Mouse (Mus musculus): Measurements from ENCODE around the gene Kat8. TPM values are rescaled to one million over a fixed set of nuclear protein-coding genes. Genes with fewer than 3 reads are reported as not detected.
"Not testable (repeated sequence)": the region's sequence is repeated elsewhere in the genome, so short reads cannot be mapped to it uniquely, and the experiment has no call there.

Kat8 gene
- polyA plus RNA-seq, 1 experiment: 39.1 TPM

GRCm38 (mm10) chr7:127929923-127930322, 17.6 kb downstream of the Kat8 start, which contains the start of gene Prss8:
Gene Prss8 (minus strand): TSS chr7:127930104.
- no peak for DNase-seq (ENCODE audit: extremely low spot score in 1 of 2, low spot score in 1 of 2)

- no peak for DNase-seq (ENCODE audit: extremely low spot score in 1 of 2, low spot score in 1 of 2)
These were observed 18.3 kb downstream of the Kat8 start for GRCm38 (mm10) chr7:127930636-127931035.

- DNase-seq (ENCODE audit: extremely low spot score in 1 of 2, low spot score in 1 of 2): no peak
These were observed 19.2 kb downstream of the Kat8 start for GRCm38 (mm10) chr7:127931351-127932135.

- DNase-seq (ENCODE audit: extremely low spot score in 1 of 2, low spot score in 1 of 2): no peak
These were observed 20.1 kb downstream of the Kat8 start for GRCm38 (mm10) chr7:127932273-127933031.

GRCm38 (mm10) chr7:127934075-127934474, 21.8 kb downstream of the Kat8 start:
- no peak for DNase-seq (ENCODE audit: extremely low spot score in 1 of 2, low spot score in 1 of 2)

GRCm38 (mm10) chr7:127935028-127935722, 22.9 kb downstream of the Kat8 start:
- DNase-seq (ENCODE audit: extremely low spot score in 1 of 2, low spot score in 1 of 2): peak; percentile 88 to 97

GRCm38 (mm10) chr7:127935748-127936159, 23.4 kb downstream of the Kat8 start:
- peak in 1 of 2 experiments; percentile 32 for DNase-seq (ENCODE audit: extremely low spot score in 1 of 2, low spot score in 1 of 2)

GRCm38 (mm10) chr7:127936216-127936884, 24.0 kb downstream of the Kat8 start:
- DNase-seq (ENCODE audit: extremely low spot score in 1 of 2, low spot score in 1 of 2): no peak

GRCm38 (mm10) chr7:127942097-127942496, 29.8 kb downstream of the Kat8 start:
- not testable (repeated sequence) for DNase-seq (ENCODE audit: extremely low spot score in 1 of 2, low spot score in 1 of 2)

GRCm38 (mm10) chr7:127944614-127945013, 32.3 kb downstream of the Kat8 start:
- DNase-seq (ENCODE audit: extremely low spot score in 1 of 2, low spot score in 1 of 2): no peak

- no peak for DNase-seq (ENCODE audit: extremely low spot score in 1 of 2, low spot score in 1 of 2)
These were observed 34.2 kb downstream of the Kat8 start, which contains the start of gene Prss36 for GRCm38 (mm10) chr7:127946470-127947023. Gene Prss36 (minus strand): TSS chr7:127946725.

- no peak for DNase-seq (ENCODE audit: extremely low spot score in 1 of 2, low spot score in 1 of 2)
These were observed 40.7 kb downstream of the Kat8 start for GRCm38 (mm10) chr7:127952864-127953581.

GRCm38 (mm10) chr7:127959364-127959763, 47.0 kb downstream of the Kat8 start:
- no peak for DNase-seq (ENCODE audit: extremely low spot score in 1 of 2, low spot score in 1 of 2)

- DNase-seq (ENCODE audit: extremely low spot score in 1 of 2, low spot score in 1 of 2): no peak
These were observed 54.1 kb downstream of the Kat8 start for GRCm38 (mm10) chr7:127966371-127966918.

GRCm38 (mm10) chr7:127967004-127967921, 54.9 kb downstream of the Kat8 start, which contains the start of gene Fus:
Gene Fus (plus strand): TSS chr7:127967457.
- DNase-seq (ENCODE audit: extremely low spot score in 1 of 2, low spot score in 1 of 2): peak; percentile 80 to 94

- peak; percentile 56 to 67 for DNase-seq (ENCODE audit: extremely low spot score in 1 of 2, low spot score in 1 of 2)
These were observed 55.9 kb downstream of the Kat8 start for GRCm38 (mm10) chr7:127967922-127968828.

GRCm38 (mm10) chr7:127974413-127974930, 62.2 kb downstream of the Kat8 start:
- DNase-seq (ENCODE audit: extremely low spot score in 1 of 2, low spot score in 1 of 2): no peak
